Mouse (Mus musculus) testis, adult 2 months (tissue): Measurements from ENCODE around the gene Gm20388. TPM values are rescaled to one million over a fixed set of nuclear protein-coding genes. Genes with fewer than 3 reads are reported as not detected.

Experiments used
- H3K27ac ChIP-seq: fragments of 200-500 bp; 2 replicates; pipeline ENCODE4 v1.5.1; 2012; ENCODE audit warnings: low read depth, low read length; ENCODE audit not compliant: control insufficient read depth, insufficient read depth
- H3K27me3 ChIP-seq: fragments of 200-500 bp; 2 replicates; pipeline ENCODE4 v1.6.1; 2012; ENCODE audit warnings: mild to moderate bottlenecking, low read length, moderate library complexity; ENCODE audit not compliant: control insufficient read depth, insufficient read depth
- H3K36me3 ChIP-seq: fragments of 200-500 bp; 2 replicates; pipeline ENCODE4 v1.6.1; 2012; ENCODE audit warnings: mild to moderate bottlenecking, low read length; ENCODE audit not compliant: control insufficient read depth, insufficient read depth
- H3K4me1 ChIP-seq: fragments of 200-500 bp; 2 replicates; pipeline ENCODE4 v1.6.1; 2012; ENCODE audit warnings: low read length; ENCODE audit not compliant: control insufficient read depth, insufficient read depth
- H3K4me3 ChIP-seq: fragments of 200-500 bp; 2 replicates; pipeline ENCODE4 v1.5.1; 2012; ENCODE audit warnings: low read depth, mild to moderate bottlenecking, low read length, moderate library complexity, mixed read lengths; ENCODE audit not compliant: control insufficient read depth
- CTCF ChIP-seq: fragments of 200-500 bp; IDR thresholded peaks from 2 replicates; pipeline ENCODE4 v1.5.1; 2012; ENCODE audit warnings: low read depth, mild to moderate bottlenecking, inconsistent platforms, low read length, moderate library complexity; ENCODE audit not compliant: control insufficient read depth, insufficient read depth, insufficient replicate concordance
- POLR2A ChIP-seq: fragments of 200-500 bp; IDR thresholded peaks from 2 replicates; pipeline ENCODE4 v1.6.1; 2012; ENCODE audit warnings: low read depth, mild to moderate bottlenecking, inconsistent platforms, low read length, moderate library complexity; ENCODE audit not compliant: control insufficient read depth
- polyA plus RNA-seq: library from polyadenylated mRNA; depleted of rRNA; stranded (reverse); fragments of >200 nt; gene quantifications from 2 replicates; pipeline ENCODE4 v1.2.3, GENCODE M21; 2012

The Gm20388 gene
- polyA plus RNA-seq, 1 experiment: 5.6 TPM

DNA sequence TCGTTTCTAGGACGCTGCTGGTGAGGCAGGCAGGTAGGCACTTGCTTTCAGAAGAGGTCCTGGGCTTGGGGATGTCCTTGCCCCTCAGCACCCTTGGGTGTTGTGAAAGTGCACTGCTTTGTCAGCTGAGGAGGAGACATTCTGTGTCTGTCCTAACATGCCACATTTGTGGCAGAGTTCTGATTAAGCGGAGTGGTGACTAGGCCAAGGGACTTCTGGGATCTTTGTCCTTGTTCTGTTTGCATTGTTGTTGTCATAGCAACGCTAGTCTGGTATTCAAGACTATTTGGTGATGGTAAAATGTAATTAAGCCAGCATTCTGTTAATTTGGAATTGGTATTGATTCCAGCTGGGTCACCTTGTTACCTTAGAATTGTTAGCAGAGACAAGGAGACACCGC, 2093.5 kb downstream of the Gm20388 start:
- Histone ChIP-seq H3K27ac (no peak overlapping the region), H3K36me3 (no peaks in the 10 kb centered on the region; the same call in 1 of the 2 replicates), H3K4me3 (peak overlapping the region; percentile 10)

DNA sequence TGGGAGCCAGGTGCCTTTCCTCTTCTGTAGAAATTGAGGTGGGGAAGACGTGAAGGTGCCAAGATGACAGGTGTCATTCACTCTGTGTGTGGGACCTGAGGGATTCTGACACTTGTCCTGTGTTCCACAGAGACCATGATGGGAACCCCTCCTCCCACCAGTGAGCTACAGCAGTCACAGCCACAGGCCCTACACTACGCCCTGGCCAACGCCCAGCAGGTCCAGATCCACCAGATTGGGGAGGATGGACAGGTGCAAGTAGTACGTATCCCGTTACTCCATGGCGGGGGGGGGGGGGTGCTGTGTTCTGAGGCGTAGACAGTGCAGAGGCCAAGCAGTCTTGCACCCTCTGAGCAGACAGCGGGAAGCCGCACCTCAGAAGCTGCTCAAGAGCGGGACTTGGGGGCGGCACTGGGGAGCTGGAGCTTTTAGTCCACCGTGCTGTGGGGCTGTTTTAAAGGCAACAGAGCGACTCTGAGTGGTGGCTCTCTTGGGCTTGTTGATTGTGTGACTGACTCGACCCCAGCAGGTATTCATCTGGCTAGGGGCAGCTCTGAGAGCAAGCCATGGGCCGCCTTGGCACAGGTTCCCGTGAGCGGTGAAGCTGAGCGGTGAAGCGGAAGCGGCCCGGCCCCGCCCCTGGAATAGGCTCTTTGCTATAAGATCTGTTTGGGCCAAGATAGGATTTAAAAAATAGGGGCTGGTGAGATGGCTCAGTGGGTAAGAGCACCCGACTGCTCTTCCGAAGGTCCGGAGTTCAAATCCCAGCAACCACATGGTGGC, 2095.0 kb downstream of the Gm20388 start:
- TF ChIP-seq POLR2A: no peak
- no peak for TF ChIP-seq CTCF
- Histone ChIP-seq H3K4me3 (no peak overlapping the region), H3K27me3 (no peaks in the 10 kb centered on the region), H3K4me1 (no peaks in the 10 kb centered on the region; the same call in 1 of the 2 replicates), H3K27ac (no peak overlapping the region), H3K36me3 (no peaks in the 10 kb centered on the region; the same call in 1 of the 2 replicates)

More for the DNA sequence above, 2093.5 kb downstream of the Gm20388 start:
- TF ChIP-seq CTCF (no peak), POLR2A (no peak)
- Histone ChIP-seq H3K27me3 (no peaks in the 10 kb centered on the region), H3K4me1 (no peaks in the 10 kb centered on the region; the same call in 1 of the 2 replicates)

GRCm38 (mm10) chr8:122006688-122007484, 2096.2 kb downstream of the Gm20388 start:
- Histone ChIP-seq H3K36me3 (no peaks in the 10 kb centered on the region; the same call in 1 of the 2 replicates), H3K4me3 (no peak overlapping the region), H3K4me1 (no peaks in the 10 kb centered on the region; the same call in 1 of the 2 replicates), H3K27ac (no peak overlapping the region), H3K27me3 (no peaks in the 10 kb centered on the region)
- TF ChIP-seq POLR2A (no peak), CTCF (no peak)

DNA sequence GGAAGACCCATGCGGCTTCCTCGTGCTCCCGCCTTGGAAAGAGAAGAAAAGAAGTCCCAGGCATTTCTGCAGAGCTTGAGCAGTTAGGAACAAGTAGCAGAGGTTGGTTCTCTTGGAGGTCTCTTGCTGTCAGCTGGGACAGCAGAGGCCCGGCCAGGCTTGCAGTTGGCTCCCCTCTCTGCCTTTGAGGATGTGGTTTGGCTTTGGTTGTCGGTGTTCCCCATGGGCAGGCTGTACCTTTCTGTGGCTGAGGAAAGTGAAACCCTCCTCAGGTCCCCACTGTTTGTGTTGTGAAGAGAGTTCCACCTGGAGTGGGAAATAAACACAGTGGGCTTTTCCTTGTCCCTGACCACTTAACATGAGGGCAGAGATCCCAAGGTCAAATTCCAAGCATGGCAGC, 2097.8 kb downstream of the Gm20388 start:
- no peaks in the 10 kb centered on the region for H3K27me3 ChIP-seq
- TF ChIP-seq CTCF: no peak
- TF ChIP-seq POLR2A: no peak
- H3K27ac ChIP-seq: no peak overlapping the region
- H3K4me3 ChIP-seq: no peak overlapping the region
- no peaks in the 10 kb centered on the region; the same call in 1 of the 2 replicates for H3K4me1 ChIP-seq
- no peaks in the 10 kb centered on the region; the same call in 1 of the 2 replicates for H3K36me3 ChIP-seq

- TF ChIP-seq CTCF (no peak), POLR2A (no peak)
- Histone ChIP-seq H3K4me1 (no peaks in the 10 kb centered on the region), H3K36me3 (no peaks in the 10 kb centered on the region; the same call in 1 of the 2 replicates), H3K27ac (no peak overlapping the region), H3K4me3 (no peak overlapping the region), H3K27me3 (no peaks in the 10 kb centered on the region)
Measured at GRCm38 (mm10) chr8:122010638-122011037, 2100.0 kb downstream of the Gm20388 start.

DNA sequence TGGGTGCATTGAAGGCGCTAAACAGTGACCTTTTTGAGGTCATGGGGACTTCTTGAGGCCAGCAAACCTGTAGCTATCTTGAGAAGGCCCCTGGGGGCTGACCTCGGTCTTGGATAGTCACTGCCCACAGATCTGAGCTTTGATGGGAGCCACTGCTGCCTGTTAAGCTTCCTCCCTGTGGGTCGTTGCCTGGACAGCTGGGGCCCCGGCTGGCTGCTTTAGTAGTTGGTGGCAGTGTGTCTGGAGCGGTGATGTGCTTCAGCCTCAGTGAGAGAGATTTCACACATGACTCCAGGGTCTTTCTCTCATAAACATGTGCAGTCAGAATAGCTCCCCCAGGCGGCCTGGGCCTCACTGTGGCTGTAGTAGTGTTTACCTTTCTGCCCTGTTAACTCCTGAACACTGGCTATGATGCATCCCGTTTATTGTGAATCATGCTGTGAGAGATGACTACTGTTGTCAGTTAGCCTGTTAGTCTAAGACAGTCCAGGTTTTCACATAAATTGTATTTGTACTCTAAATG, 2100.5 kb downstream of the Gm20388 start:
- TF ChIP-seq POLR2A: no peak
- no peak for TF ChIP-seq CTCF
- Histone ChIP-seq H3K27ac (no peak overlapping the region), H3K36me3 (no peaks in the 10 kb centered on the region; the same call in 1 of the 2 replicates), H3K4me1 (no peaks in the 10 kb centered on the region), H3K4me3 (no peak overlapping the region), H3K27me3 (no peaks in the 10 kb centered on the region)

DNA sequence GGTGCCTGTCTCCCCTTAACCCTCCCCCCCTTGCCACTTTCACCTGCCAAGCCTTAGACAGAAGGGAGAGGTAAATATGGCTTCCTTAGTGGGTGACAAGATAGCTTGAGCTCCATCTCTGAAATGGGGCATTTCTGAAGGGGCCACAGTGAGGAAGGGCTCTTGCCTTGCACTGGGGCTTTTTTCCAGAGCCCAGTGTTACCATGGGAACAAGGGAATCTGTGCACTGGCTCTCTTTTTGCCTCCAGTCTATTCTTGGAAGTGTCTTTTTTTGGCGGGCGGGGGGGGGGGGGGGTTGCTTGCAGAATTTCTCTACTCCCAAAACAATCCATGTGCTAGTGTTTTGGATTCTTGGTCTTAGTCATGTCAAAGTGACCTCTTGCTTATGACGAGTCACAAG, 2104.0 kb downstream of the Gm20388 start:
- Histone ChIP-seq H3K27ac (no peak overlapping the region), H3K4me3 (no peak overlapping the region), H3K4me1 (no peaks in the 10 kb centered on the region), H3K36me3 (no peaks in the 10 kb centered on the region; the same call in 1 of the 2 replicates), H3K27me3 (no peaks in the 10 kb centered on the region)
- no peak for TF ChIP-seq CTCF
- TF ChIP-seq POLR2A: no peak
